Mouse (Mus musculus) heart, adult 2 months (tissue): ENCODE measurements around the gene Barx2.

Experiments used
- CTCF ChIP-seq: fragments of 200-600 bp; IDR thresholded peaks from 2 replicates; pipeline ENCODE4 v1.8.1; 2022; ENCODE audit warnings: antibody characterized with exemption, mild to moderate bottlenecking, moderate library complexity
- EP300 ChIP-seq: fragments of 200-500 bp; IDR thresholded peaks from 2 replicates; pipeline ENCODE4 v1.6.1; 2011; ENCODE audit warnings: low read depth, low read length, control low read depth; ENCODE audit not compliant: insufficient read depth
- POLR2A ChIP-seq: fragments of 200-500 bp; IDR thresholded peaks from 2 replicates; pipeline ENCODE4 v1.6.1; 2011; ENCODE audit warnings: mild to moderate bottlenecking, low read depth, low read length, control low read depth; ENCODE audit not compliant: insufficient read depth

GRCm38 (mm10) chr9:31916421-31916820 is 3.2 kb upstream of the Barx2 start:
- TF ChIP-seq POLR2A (no peak), CTCF (no peak), EP300 (no peak)
